ENCODE assay signal across 20 mouse cellular contexts in the genomic region with DNA sequence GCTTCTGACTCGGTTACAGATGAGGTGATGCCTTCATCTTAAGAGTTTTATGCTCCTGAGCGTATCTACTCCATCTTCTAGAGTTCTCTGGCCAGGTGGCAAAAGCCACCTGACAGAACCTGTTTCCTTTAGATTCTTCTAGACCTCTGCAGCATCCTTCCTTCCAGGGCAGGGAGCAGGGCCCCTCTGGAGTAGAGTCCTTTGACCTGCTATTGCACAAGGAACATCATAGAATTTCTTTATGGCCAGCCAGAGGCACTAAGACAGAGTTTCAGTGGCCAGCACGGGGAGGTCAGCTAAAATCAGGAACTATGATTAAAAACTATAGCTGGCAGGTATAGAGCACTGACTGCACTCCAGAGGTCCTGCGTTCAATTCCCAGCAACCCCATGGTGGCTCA. TPM values are rescaled to one million over a fixed set of nuclear protein-coding genes. Genes with fewer than 3 reads are reported as not detected.
"Had no signal": no experiment of that assay in that cellular context is flagged by ENCODE, and none has a peak within 500 bp of the region (broad histone marks: within the 10 kb centered on the region; RNA-seq: fewer than 3 reads in every experiment).

No protein-coding gene starts in this region.

- H3K4me2 ChIP-seq: liver, embryonic 15.5 days; lung, embryonic 15.5 days; midbrain, embryonic 11.5 days; midbrain, embryonic 13.5 days; midbrain, embryonic 15.5 days; neural tube, embryonic 12.5 days; stomach, embryonic 15.5 days had no signal

- H3K9me3 ChIP-seq: liver, embryonic 15.5 days; lung, embryonic 15.5 days; megakaryocyte, embryonic 14.5 days; midbrain, embryonic 13.5 days; midbrain, embryonic 15.5 days; neural tube, embryonic 12.5 days; stomach, embryonic 15.5 days had no signal

- H3K9ac ChIP-seq: liver, embryonic 15.5 days; liver, postnatal 0 days; lung, embryonic 15.5 days; midbrain, embryonic 13.5 days; midbrain, embryonic 15.5 days; neural tube, embryonic 12.5 days; stomach, embryonic 15.5 days had no signal

- H3K27ac ChIP-seq: liver, embryonic 15.5 days; lung, embryonic 15.5 days; macrophage; midbrain, embryonic 13.5 days; midbrain, embryonic 15.5 days; neural tube, embryonic 12.5 days; stomach, embryonic 15.5 days; stomach, postnatal 0 days had no signal

- ATAC-seq: liver, postnatal 0 days; lung, postnatal 0 days; midbrain, embryonic 13.5 days; midbrain, embryonic 15.5 days had no signal

- H3K4me1 ChIP-seq: lung, embryonic 15.5 days; midbrain, embryonic 13.5 days; midbrain, embryonic 15.5 days; neural tube, embryonic 12.5 days; stomach, embryonic 15.5 days had no signal

- H3K27me3 ChIP-seq: liver, embryonic 15.5 days; lung, embryonic 15.5 days; megakaryocyte, embryonic 14.5 days; midbrain, embryonic 13.5 days; midbrain, embryonic 15.5 days; neural tube, embryonic 12.5 days; stomach, embryonic 15.5 days had no signal

- DNase-seq: liver, postnatal 0 days; lung, adult 2 months; lung, postnatal 14 days; lung, postnatal 36 days; right cerebral cortex, postnatal 14 days; right cerebral cortex, postnatal 4 days; thymus, adult 2 months; thymus, postnatal 25 days; thymus, postnatal 4 days had no signal

- H3K4me3 ChIP-seq: liver, embryonic 15.5 days; lung, embryonic 15.5 days; megakaryocyte, embryonic 14.5 days; midbrain, embryonic 13.5 days; midbrain, embryonic 15.5 days; neural tube, embryonic 12.5 days; stomach, embryonic 15.5 days had no signal

RNA-seq across cellular contexts. Expression of a gene that starts 27.8 kb away (rescaled TPM):
- polyA plus RNA-seq: liver, postnatal 0 days; lung, embryonic 15.5 days; lung, postnatal 0 days; macrophage; neural tube, embryonic 12.5 days had no signal
